Comparison of ENCODE assay signal across 8 mouse cellular contexts in genomic region chr9:35166144-35166797, GRCm38 (mm10). TPM values are rescaled to one million over a fixed set of nuclear protein-coding genes. Genes with fewer than 3 reads are reported as not detected.
DNase-seq lines count a peak whose midpoint lies in the region; ATAC-seq and TF ChIP-seq lines count a peak whose summit lies in the region.

No protein-coding gene starts in this region.

- H3K4me2 ChIP-seq in midbrain, embryonic 12.5 days (replicated peaks): no peak overlapping the region

- no peak overlapping the region for H3K4me3 ChIP-seq in ES-E14 (ENCODE audit: insufficient read depth in 1 of 2, low read depth in 1 of 2, low read length in 2 of 2, poor library complexity in 1 of 2, severe bottlenecking in 1 of 2)
- H3K4me3 ChIP-seq in forebrain, embryonic 10.5 days: no peak overlapping the region
- H3K4me3 ChIP-seq in midbrain, embryonic 12.5 days: no peak overlapping the region

- 19% methylated on average over 3 of the region's 3 CpGs for WGBS in forebrain, embryonic 10.5 days
- 32% methylated on average over 3 of the region's 3 CpGs for WGBS in midbrain, embryonic 12.5 days

- no peak overlapping the region for H3K9ac ChIP-seq in ES-E14 (ENCODE audit: insufficient read depth, low read depth, low read length, poor library complexity, severe bottlenecking)
- no peak overlapping the region for H3K9ac ChIP-seq in midbrain, embryonic 12.5 days (replicated peaks)

- H3K4me1 ChIP-seq in ES-E14 (ENCODE audit: control insufficient read depth in 2 of 2, insufficient read depth in 2 of 2, low read length in 2 of 2, poor library complexity in 1 of 2): no peaks in the 10 kb centered on the region
- H3K4me1 ChIP-seq in forebrain, embryonic 10.5 days: peaks cover 25% of the 10 kb centered on the region
- H3K4me1 ChIP-seq in midbrain, embryonic 12.5 days: peaks cover 19% of the 10 kb centered on the region

- in situ Hi-C loops in ES-E14 (cut with MboI; ENCODE audit: low sequenced_read_pairs in 2 of 2, unreplicated experiment in 2 of 2): loop anchor here (10.0 to 25.0 kb wide), 3 partner anchors 304 to 679 kb away; partner anchors contain the start of gene Kirrel3 (in 1 of the 2)

- H3K27me3 ChIP-seq in forebrain, embryonic 10.5 days (ENCODE audit: poor library complexity, severe bottlenecking): no peaks in the 10 kb centered on the region
- H3K27me3 ChIP-seq in midbrain, embryonic 12.5 days: no peaks in the 10 kb centered on the region

- peak; percentile 31 for DNase-seq in adrenal gland, postnatal 10 days
- no peak for DNase-seq in adrenal gland, adult 8-10 months
- no peak for DNase-seq in ES-E14 (ENCODE audit: low read depth, low spot score)
- DNase-seq in forebrain, embryonic 10.5 days (ENCODE audit: extremely low spot score, low spot score): no peak
- peak; percentile 58 for DNase-seq in kidney, postnatal 14 days
- DNase-seq in adrenal gland, adult 2 months: no peak
- DNase-seq in left cerebral cortex, adult 9 months (ENCODE audit: low spot score in 2 of 2): no peak

- H3K9me3 ChIP-seq in ES-E14 (ENCODE audit: control insufficient read depth, insufficient read depth, low read depth, low read length): no peaks in the 10 kb centered on the region
- H3K9me3 ChIP-seq in forebrain, embryonic 10.5 days: no peaks in the 10 kb centered on the region
- no peaks in the 10 kb centered on the region for H3K9me3 ChIP-seq in midbrain, embryonic 12.5 days

- ATAC-seq in midbrain, embryonic 12.5 days (ENCODE audit: low FRiP score, low read depth): peak; percentile 60

- H3K36me3 ChIP-seq in ES-E14 (ENCODE audit: control insufficient read depth, insufficient read depth, low read length, poor library complexity, severe bottlenecking): peaks cover 11% of the 10 kb centered on the region
- H3K36me3 ChIP-seq in forebrain, embryonic 10.5 days (replicated peaks): peaks cover 47% of the 10 kb centered on the region
- H3K36me3 ChIP-seq in midbrain, embryonic 12.5 days: peaks cover 21% of the 10 kb centered on the region

- no peak overlapping the region for H3K27ac ChIP-seq in ES-E14 (ENCODE audit: insufficient read depth, low read depth, low read length, poor library complexity, severe bottlenecking)
- peak overlapping the region; percentile 76; the same call in 1 of the 2 replicates for H3K27ac ChIP-seq in forebrain, embryonic 10.5 days
- H3K27ac ChIP-seq in midbrain, embryonic 12.5 days (replicated peaks): peak overlapping the region; percentile 63

TF ChIP-seq in ES-E14, 5 proteins besides CTCF, POLR2A, EP300 and RAD21:
- TF ChIP-seq ZNF384 (IDR thresholded peaks at IDR 0.05; ENCODE audit: low read depth, low read length) (peak; percentile 81), ZC3H11A (IDR thresholded peaks at IDR 0.05; ENCODE audit: borderline replicate concordance, low read depth, low read length) (no peak; the same call in 1 of the 2 replicates)

RNA-seq across cellular contexts. Expression of gene Dcps, which starts 9.6 kb away (rescaled TPM):
- 10 to 100 TPM; 25.3 to 29.3 TPM for total RNA-seq in adrenal gland, postnatal 10 days (2021)
- 10 to 100 TPM; 23.6 to 34.1 (median 29.9) TPM for total RNA-seq in adrenal gland, adult 8-10 months (2022)
- 36.3 and 42.9 TPM in 2 replicates for total RNA-seq in ES-E14 (2012; rRNA removed)
- polyA plus RNA-seq in forebrain, embryonic 10.5 days (2016; fragmentation: Nextera tagmentation; extraction: Ambion mirVana): 106 and 113 TPM in 2 replicates
- polyA plus RNA-seq in midbrain, embryonic 12.5 days (2016; fragmentation: Nextera tagmentation; extraction: Ambion mirVana): 85.1 and 87.2 TPM in 2 replicates
- total RNA-seq in adrenal gland, adult 2 months (2021): 10 to 100 TPM; 18.3 to 26.8 TPM
- polyA plus RNA-seq in adrenal gland, adult 2 months (2012; rRNA removed): 21.1 and 22.2 TPM in 2 replicates

RNA-seq across cellular contexts. Expression of gene Srpr, which starts 33.7 kb away (rescaled TPM):
- total RNA-seq in adrenal gland, postnatal 10 days (2021): 100 to 1,000 TPM; 128 to 136 TPM
- 100 to 1,000 TPM; 140 to 169 (median 165) TPM for total RNA-seq in adrenal gland, adult 8-10 months (2022)
- total RNA-seq in ES-E14 (2012; rRNA removed): 168 and 204 TPM in 2 replicates
- polyA plus RNA-seq in forebrain, embryonic 10.5 days (2016; fragmentation: Nextera tagmentation; extraction: Ambion mirVana): 78.8 and 81.3 TPM in 2 replicates
- 86.4 and 91.2 TPM in 2 replicates for polyA plus RNA-seq in midbrain, embryonic 12.5 days (2016; fragmentation: Nextera tagmentation; extraction: Ambion mirVana)
- 100 to 1,000 TPM; 157 to 167 TPM for total RNA-seq in adrenal gland, adult 2 months (2021)
- 40.6 and 47.4 TPM in 2 replicates for polyA plus RNA-seq in adrenal gland, adult 2 months (2012; rRNA removed)

RNA-seq across cellular contexts. Expression of gene Tirap, which starts 33.8 kb away (rescaled TPM):
- 1 to 10 TPM; 8.0 to 8.4 TPM for total RNA-seq in adrenal gland, postnatal 10 days (2021)
- 1 to 10 TPM; 6.1 to 9.6 (median 6.5) TPM for total RNA-seq in adrenal gland, adult 8-10 months (2022)
- total RNA-seq in ES-E14 (2012; rRNA removed): 6.1 and 7.2 TPM in 2 replicates
- polyA plus RNA-seq in forebrain, embryonic 10.5 days (2016; fragmentation: Nextera tagmentation; extraction: Ambion mirVana): 18.8 and 21.9 TPM in 2 replicates
- polyA plus RNA-seq in midbrain, embryonic 12.5 days (2016; fragmentation: Nextera tagmentation; extraction: Ambion mirVana): 11.2 and 12.4 TPM in 2 replicates
- total RNA-seq in adrenal gland, adult 2 months (2021): 1 to 10 TPM; 6.8 to 7.3 TPM
- 10.2 and 11.7 TPM in 2 replicates for polyA plus RNA-seq in adrenal gland, adult 2 months (2012; rRNA removed)

RNA-seq across cellular contexts. Expression of gene Foxred1, which starts 44.6 kb away (rescaled TPM):
- total RNA-seq in adrenal gland, postnatal 10 days (2021): 100 to 1,000 TPM in 1 of 2 experiments, 10 to 100 TPM in 1; 93.6 to 102 TPM
- total RNA-seq in adrenal gland, adult 8-10 months (2022): 10 to 100 TPM; 48.5 to 62.4 (median 56.3) TPM
- 40.6 and 47.1 TPM in 2 replicates for total RNA-seq in ES-E14 (2012; rRNA removed)
- 55.3 and 55.6 TPM in 2 replicates for polyA plus RNA-seq in forebrain, embryonic 10.5 days (2016; fragmentation: Nextera tagmentation; extraction: Ambion mirVana)
- 48.5 and 52.6 TPM in 2 replicates for polyA plus RNA-seq in midbrain, embryonic 12.5 days (2016; fragmentation: Nextera tagmentation; extraction: Ambion mirVana)
- total RNA-seq in adrenal gland, adult 2 months (2021): 10 to 100 TPM; 40.6 to 53.7 TPM
- 14.4 and 16.8 TPM in 2 replicates for polyA plus RNA-seq in adrenal gland, adult 2 months (2012; rRNA removed)

RNA-seq across cellular contexts. Expression of gene St3gal4, which starts 47.2 kb away (rescaled TPM):
- 10 to 100 TPM; 39.2 to 40.2 TPM for total RNA-seq in adrenal gland, postnatal 10 days (2021)
- 10 to 100 TPM; 32.8 to 55.5 (median 44.3) TPM for total RNA-seq in adrenal gland, adult 8-10 months (2022)
- total RNA-seq in ES-E14 (2012; rRNA removed): 9.7 and 10.1 TPM in 2 replicates
- polyA plus RNA-seq in forebrain, embryonic 10.5 days (2016; fragmentation: Nextera tagmentation; extraction: Ambion mirVana): 14.5 and 15.0 TPM in 2 replicates
- 9.0 and 11.4 TPM in 2 replicates for polyA plus RNA-seq in midbrain, embryonic 12.5 days (2016; fragmentation: Nextera tagmentation; extraction: Ambion mirVana)
- total RNA-seq in adrenal gland, adult 2 months (2021): 10 to 100 TPM; 18.6 to 45.7 TPM
- polyA plus RNA-seq in adrenal gland, adult 2 months (2012; rRNA removed): 22.2 and 31.6 TPM in 2 replicates

Comparison
In these comparisons a context has a peak if more than half of its experiments do, and no peak if none do; other contexts are left out.
1. DNase-seq: peak in adrenal gland, postnatal 10 days (single experiment) and kidney, postnatal 14 days (single experiment); none in adrenal gland, adult 8-10 months (single experiment), ES-E14 (single experiment), forebrain, embryonic 10.5 days (single experiment), adrenal gland, adult 2 months (single experiment) and left cerebral cortex, adult 9 months (0 of 2).